Mouse (Mus musculus) MEL (cell line): ENCODE results near the gene Kazn.

Experiments used
- BHLHE40 ChIP-seq: IDR thresholded peaks from 2 replicates; pipeline ENCODE4 v1.6.1; 2012; ENCODE audit warnings: low read depth, mild to moderate bottlenecking, inconsistent platforms, low read length, improper control_type of control experiment, borderline replicate concordance
- CTCF ChIP-seq, 3 experiments: IDR thresholded peaks in 2 of 3; conservative IDR thresholded peaks in 1 of 3; 2 replicates each; pipeline ENCODE4 v1.5.1; 2011 to 2012; ENCODE audit warnings: low read length in 3 of 3, low read depth in 2 of 3, mild to moderate bottlenecking in 2 of 3, improper control_type of control experiment in 1 of 3, inconsistent platforms in 1 of 3, mixed read lengths in 1 of 3, moderate library complexity in 1 of 3; ENCODE audit not compliant: control insufficient read depth in 1 of 3, insufficient read depth in 1 of 3, poor library complexity in 1 of 3, severe bottlenecking in 1 of 3
- MAFK ChIP-seq: IDR thresholded peaks from 2 replicates; pipeline ENCODE4 v1.6.1; 2011; ENCODE audit warnings: low read depth, mild to moderate bottlenecking, low read length, improper control_type of control experiment, borderline replicate concordance
- ZNF384 ChIP-seq: IDR thresholded peaks from 2 replicates; pipeline ENCODE4 v1.6.1; 2012; ENCODE audit warnings: low read depth, mild to moderate bottlenecking, inconsistent platforms, low read length, improper control_type of control experiment

GRCm38 (mm10) chr4:142077572-142078271 is 161.5 kb downstream of the Kazn start:
- TF ChIP-seq CTCF (IDR thresholded peaks at IDR 0.05 in 2 of 3, conservative IDR thresholded peaks at IDR 0.05 in 1 of 3; ENCODE audit: control insufficient read depth in 1 of 3, insufficient read depth in 1 of 3, low read depth in 2 of 3, low read length in 3 of 3, poor library complexity in 1 of 3, severe bottlenecking in 1 of 3) (no peak), BHLHE40 (no peak), ZNF384 (no peak), MAFK (no peak)
